Mouse (Mus musculus): ENCODE data around the gene Txndc12.
A peak's percentile ranks its signal among the peaks of the same experiment; 100 is the strongest.

Txndc12 gene

GRCm38 (mm10) chr4:108834115-108834970 is at the start of gene Txndc12:
Txndc12 (plus strand) TSS chr4:108834601.
- peak; percentile 87 to 91 for DNase-seq

- DNase-seq, result no peak
These were observed 45.0 kb upstream of the Txndc12 start for GRCm38 (mm10) chr4:108789258-108789936.

DNA sequence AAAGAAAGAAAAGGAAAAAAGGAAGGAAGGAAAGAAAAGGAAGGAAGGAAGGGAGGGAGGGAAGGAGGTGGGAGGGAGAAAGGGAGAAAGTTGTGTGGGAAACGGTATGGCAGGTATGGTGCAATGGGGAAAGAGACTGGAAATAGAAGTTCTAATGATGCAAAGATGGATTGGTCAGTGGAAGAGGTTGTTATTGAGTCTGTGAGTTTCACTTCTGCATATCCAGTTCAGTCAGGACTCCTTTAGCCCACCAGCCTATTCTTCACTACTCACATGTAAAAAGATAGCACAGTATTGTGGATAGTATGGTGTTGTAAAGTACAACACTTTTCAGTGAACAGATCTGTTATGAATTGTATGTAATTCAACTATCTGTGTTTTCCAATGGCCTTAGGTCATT is 43.9 kb upstream of the Txndc12 start:
- DNase-seq, result no peak

GRCm38 (mm10) chr4:108793941-108794340 is 40.5 kb upstream of the Txndc12 start:
- no peak for DNase-seq

DNA sequence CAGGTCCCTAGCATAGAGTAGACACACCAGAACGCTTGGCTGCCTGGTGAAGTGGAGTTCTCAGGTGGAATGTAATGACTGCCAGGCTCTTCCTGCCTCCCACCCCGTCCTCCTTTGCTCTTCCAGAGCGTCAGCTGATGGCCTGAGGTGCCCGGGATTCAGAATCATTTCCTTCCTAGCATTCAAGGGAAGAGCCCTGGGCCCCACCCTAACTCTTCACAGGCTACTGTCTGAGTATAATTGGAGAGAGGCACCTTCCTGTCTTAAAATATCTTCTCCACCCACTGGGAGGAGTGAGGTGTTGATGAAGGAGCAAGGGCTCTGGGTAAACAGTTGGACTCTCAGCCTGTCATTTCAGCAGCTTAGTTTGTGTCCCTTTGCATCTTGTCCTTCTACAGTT is 37.7 kb upstream of the Txndc12 start:
- DNase-seq, result no peak

- DNase-seq, result peak; percentile 86 to 88
These were observed 36.1 kb upstream of the Txndc12 start for GRCm38 (mm10) chr4:108798083-108798830.

- DNase-seq, result no peak
These were observed 30.9 kb upstream of the Txndc12 start for GRCm38 (mm10) chr4:108803535-108803934.

- DNase-seq, result no peak
These were observed 23.3 kb upstream of the Txndc12 start for GRCm38 (mm10) chr4:108811142-108811541.

DNA sequence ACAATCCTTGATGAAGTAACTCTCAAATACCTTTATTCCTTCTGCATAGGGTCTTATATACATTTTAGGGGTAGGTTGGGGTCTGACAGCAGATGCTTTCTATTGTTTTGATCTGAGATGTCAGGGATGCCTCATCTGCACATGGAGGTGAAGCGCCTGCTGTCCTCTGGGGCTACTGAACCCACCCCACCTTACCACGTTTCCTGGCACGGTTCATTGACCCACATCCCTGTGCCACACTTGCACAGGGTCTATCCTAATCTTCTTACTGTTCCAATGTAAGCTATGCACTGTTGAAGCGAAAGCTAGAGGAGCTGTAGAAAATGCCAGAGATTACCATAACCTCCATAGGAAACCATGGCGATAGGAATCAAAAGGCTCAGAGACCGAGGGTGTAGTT is 22.9 kb upstream of the Txndc12 start:
- DNase-seq, result no peak

- DNase-seq, result no peak
These were observed 8.7 kb upstream of the Txndc12 start for GRCm38 (mm10) chr4:108825677-108826076.

GRCm38 (mm10) chr4:108826096-108826495 is 8.3 kb upstream of the Txndc12 start:
- DNase-seq, result no peak

DNA sequence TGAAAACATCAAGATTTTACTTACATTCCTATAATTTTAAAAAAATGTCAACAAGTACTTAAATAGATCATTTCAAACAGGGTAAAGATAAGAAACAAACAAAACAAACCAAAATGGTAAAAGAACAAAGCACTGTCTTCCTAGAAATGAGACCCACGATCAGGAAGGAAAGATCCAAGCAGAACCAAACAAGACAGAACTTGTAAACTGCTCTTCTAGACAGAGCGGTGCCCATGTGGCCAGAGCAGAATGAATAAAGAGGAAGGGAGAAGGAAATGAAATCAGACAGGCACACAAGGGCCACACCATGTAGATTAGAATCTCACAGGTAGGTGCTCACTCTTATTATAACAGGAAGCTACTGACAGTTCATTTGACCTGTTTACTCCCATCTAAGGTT is 7.8 kb upstream of the Txndc12 start:
- no peak for DNase-seq

GRCm38 (mm10) chr4:108830698-108831097 is 3.7 kb upstream of the Txndc12 start:
- DNase-seq, result no peak

GRCm38 (mm10) chr4:108832916-108833827 is 1.2 kb upstream of the Txndc12 start, which contains the start of gene Btf3l4:
Btf3l4 (minus strand) TSS chr4:108833614.
- DNase-seq, result peak; percentile 95 to 97

DNA sequence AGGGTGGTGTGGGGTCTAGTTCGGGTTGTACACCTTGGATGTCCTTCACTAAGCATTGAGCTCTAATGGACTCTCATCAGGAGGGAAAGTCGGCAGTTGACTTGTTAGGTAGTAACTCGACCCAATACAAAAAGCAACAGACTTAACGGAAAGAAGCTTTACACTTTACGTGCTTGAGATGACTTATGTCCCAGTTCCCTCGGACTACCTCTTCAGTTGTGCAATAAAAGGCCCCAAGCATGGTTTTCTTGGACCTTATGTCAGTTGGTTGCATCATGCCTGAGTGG is 630 bp upstream of the Txndc12 start:
- DNase-seq, result no peak

GRCm38 (mm10) chr4:108834971-108835311 is 540 bp downstream of the Txndc12 start:
- DNase-seq, result peak; percentile 51 to 53

DNA sequence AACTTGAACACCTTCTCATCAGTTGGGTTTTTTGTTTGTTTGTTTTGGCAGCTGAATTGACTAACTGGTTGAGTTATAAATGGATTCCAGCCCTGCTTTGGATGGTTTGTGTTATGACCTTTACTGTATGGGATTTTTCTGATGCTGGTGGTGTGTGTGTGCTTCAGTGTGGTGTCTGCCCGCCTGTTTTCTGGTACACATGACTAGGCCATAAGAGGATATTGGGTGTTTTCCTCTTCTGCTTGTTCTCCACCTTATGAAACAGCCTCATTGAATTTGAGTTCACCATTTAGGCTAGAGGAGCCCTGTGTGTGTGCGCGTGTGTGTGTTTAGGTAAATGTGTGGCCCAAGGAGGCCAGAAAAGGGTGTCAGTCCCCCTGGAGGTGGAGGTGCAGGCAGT is 1.1 kb downstream of the Txndc12 start:
- peak in 1 of 2 experiments; percentile 9 for DNase-seq

- no peak for DNase-seq
These were observed 3.6 kb downstream of the Txndc12 start for GRCm38 (mm10) chr4:108838031-108838430.

- no peak for DNase-seq
These were observed 7.6 kb downstream of the Txndc12 start for GRCm38 (mm10) chr4:108841920-108842578.

DNA sequence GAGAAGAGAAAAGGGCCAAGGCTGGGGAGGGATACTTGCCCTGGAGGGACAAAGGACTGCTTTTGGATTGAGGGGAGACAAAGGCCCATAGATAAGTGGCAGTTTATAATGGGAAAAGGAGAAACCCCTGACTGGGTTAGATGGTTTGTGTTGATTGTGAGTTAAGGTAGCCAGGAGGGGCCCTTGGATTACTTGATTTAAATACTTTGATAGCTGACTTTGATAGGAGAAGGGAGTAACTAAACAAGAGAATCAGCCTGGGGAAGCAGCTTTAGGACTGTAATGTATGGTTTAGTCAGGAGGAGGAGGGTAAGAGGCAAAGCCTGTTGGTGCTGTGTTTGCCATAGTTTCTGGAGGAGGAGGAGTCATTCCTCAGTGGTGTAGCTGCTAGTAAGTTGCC is 8.9 kb downstream of the Txndc12 start:
- DNase-seq, result no peak

GRCm38 (mm10) chr4:108845824-108846569 is 11.6 kb downstream of the Txndc12 start:
- no peak for DNase-seq

All from cerebellum, postnatal 10 days (tissue).